Mouse (Mus musculus) megakaryocyte, embryonic 14.5 days (primary cell): ENCODE results near the gene Crocc. TPM values are rescaled to one million over a fixed set of nuclear protein-coding genes. Genes with fewer than 3 reads are reported as not detected.

Experiments
- H3K27me3 ChIP-seq: replicated peaks from 2 replicates; pipeline ENCODE3; 2012; ENCODE audit warnings: inconsistent platforms
- H3K36me3 ChIP-seq: replicated peaks from 2 replicates; pipeline ENCODE3; 2012; ENCODE audit warnings: low read length, inconsistent platforms, mixed read lengths
- H3K4me1 ChIP-seq: 2 replicates; pipeline ENCODE4 v1.6.1; 2012; ENCODE audit warnings: inconsistent platforms
- H3K4me3 ChIP-seq: replicated peaks from 2 replicates; pipeline ENCODE3; 2012; ENCODE audit warnings: moderate library complexity, mild to moderate bottlenecking, inconsistent platforms
- H3K9me3 ChIP-seq: 2 replicates; pipeline ENCODE4 v1.6.1; 2012; ENCODE audit warnings: inconsistent platforms
- FLI1 ChIP-seq: IDR thresholded peaks from 2 replicates; pipeline ENCODE4 v1.6.1; 2012; ENCODE audit warnings: low read length, inconsistent platforms, mixed read lengths
- GATA1 ChIP-seq: IDR thresholded peaks from 3 replicates; pipeline ENCODE4 v1.6.1; 2012; ENCODE audit warnings: mixed read lengths, low read length, inconsistent platforms, borderline replicate concordance
- polyA plus RNA-seq: library from polyadenylated mRNA; stranded (reverse); fragments of >175 nt; gene quantifications from 2 replicates; pipeline ENCODE4 v1.2.3, GENCODE M21; 2012; ENCODE audit warnings: low replicate concordance; ENCODE audit not compliant: insufficient read depth

Gene Crocc
- polyA plus RNA-seq, 1 experiment: 4.2 TPM

DNA sequence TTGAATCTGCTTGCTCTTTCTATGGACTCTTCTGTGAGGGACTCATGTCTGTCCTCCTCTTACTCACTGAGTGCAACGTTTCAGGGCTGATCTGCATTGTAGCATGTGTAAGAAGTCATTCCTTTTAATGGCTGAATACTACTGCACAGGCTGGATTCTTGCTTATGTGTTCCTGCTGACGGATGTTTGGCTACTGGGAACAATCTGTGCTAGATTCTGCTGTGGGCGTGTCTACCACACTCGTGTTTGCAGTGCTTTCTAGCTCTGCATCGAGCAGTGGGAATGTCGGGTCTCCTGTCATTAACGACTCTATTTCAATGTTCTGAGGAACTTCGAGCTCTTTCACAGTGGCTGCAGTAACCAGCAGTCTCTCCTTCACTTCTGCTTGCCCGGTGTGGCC is 36.3 kb downstream of the Crocc start:
- no peaks in the 10 kb centered on the region for H3K9me3 ChIP-seq
- peaks cover 27% of the 10 kb centered on the region for H3K27me3 ChIP-seq
- peaks cover 4% of the 10 kb centered on the region for H3K36me3 ChIP-seq
- H3K4me1 ChIP-seq: peaks cover 23% of the 10 kb centered on the region
- no peak overlapping the region for H3K4me3 ChIP-seq
- TF ChIP-seq FLI1 (no peak), GATA1 (no peak)

DNA sequence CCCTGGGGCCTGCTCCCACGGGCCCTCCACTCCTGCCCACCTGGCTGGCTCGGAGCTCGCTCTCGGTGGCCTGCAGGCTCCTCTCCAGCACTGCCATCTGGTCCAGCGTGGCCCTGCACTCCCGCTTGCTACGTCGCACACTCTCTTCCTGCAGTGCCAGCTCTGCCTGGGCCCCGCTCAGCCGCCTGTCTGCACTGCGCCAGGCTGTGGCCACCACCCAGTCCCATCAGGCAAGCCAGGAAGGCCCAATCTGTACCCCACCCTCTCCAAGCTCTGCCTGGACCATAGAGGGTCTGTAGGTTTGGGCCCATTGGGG is 38.8 kb downstream of the Crocc start:
- H3K9me3 ChIP-seq: no peaks in the 10 kb centered on the region
- no peak overlapping the region for H3K4me3 ChIP-seq
- H3K36me3 ChIP-seq: peaks cover 2% of the 10 kb centered on the region
- H3K27me3 ChIP-seq: peaks cover 39% of the 10 kb centered on the region
- peaks cover 23% of the 10 kb centered on the region for H3K4me1 ChIP-seq
- TF ChIP-seq GATA1 (no peak), FLI1 (no peak)

- Histone ChIP-seq H3K4me1 (peaks cover 27% of the 10 kb centered on the region), H3K27me3 (peaks cover 41% of the 10 kb centered on the region), H3K4me3 (no peak overlapping the region), H3K36me3 (peaks cover 2% of the 10 kb centered on the region), H3K9me3 (no peaks in the 10 kb centered on the region)
- TF ChIP-seq FLI1 (no peak), GATA1 (no peak)
Measured at GRCm38 (mm10) chr4:141020811-141021613, 39.3 kb downstream of the Crocc start.

DNA sequence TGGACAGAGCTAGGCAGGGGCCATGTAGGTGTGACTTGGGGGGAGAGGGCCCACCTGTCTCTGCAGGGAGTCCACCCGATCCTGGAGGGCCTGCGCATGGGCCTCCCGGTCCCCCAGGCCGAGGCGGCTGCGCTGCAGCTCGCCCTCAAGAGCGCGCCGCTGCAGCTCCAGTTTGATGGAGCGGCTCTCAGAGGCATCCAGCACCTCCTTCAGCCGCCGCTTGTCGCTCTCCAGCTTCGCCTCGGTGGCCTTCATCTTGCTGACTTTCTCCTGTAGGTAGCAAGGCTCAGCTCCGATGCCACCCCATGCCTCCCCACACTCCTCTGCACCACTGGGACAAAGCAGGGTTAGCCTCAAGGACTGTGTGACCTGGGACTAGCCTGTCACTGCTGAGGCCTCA is 40.1 kb downstream of the Crocc start:
- Histone ChIP-seq H3K27me3 (peaks cover 43% of the 10 kb centered on the region), H3K4me3 (no peak overlapping the region), H3K36me3 (peaks cover 2% of the 10 kb centered on the region), H3K9me3 (no peaks in the 10 kb centered on the region), H3K4me1 (peaks cover 30% of the 10 kb centered on the region)
- TF ChIP-seq GATA1 (no peak), FLI1 (no peak)

DNA sequence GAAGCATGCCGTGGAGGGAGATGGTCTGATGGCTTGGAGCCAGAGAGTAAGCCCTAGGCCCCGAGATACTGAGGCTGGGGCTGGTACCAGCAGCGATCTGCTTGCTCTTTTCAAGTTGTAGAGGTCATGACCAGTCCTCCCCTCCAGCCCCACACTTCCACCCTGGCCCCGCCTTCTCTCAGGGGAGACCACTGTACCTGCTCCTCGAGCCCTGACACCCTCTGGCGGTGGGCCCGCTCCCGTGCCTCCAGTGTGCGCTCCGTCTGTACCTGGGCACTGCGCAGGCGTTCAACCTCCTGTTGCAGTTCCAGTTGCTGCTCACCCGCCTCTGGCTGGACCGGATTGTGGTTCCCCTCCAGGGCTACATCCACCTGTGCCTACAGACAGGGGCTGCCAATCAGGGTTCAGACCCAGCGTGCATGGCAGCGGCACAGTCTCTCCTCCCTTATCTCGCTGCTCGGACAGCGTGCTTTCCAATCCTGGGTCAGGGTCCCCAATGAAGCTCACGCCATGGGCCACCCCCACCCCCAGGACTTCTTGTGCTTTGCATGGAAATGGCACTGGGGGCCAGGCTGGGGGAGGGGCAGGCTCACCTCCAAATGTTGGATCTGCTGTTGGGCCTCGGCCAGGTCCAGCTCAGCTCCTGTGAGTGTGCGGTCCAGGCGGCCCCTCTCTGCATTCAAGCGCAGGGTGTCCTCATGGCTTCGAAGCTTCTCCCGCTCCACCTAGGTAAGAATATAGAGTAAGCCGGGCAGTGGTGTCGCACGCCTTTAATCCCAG is 42.5 kb downstream of the Crocc start:
- TF ChIP-seq GATA1 (no peak), FLI1 (no peak)
- H3K9me3 ChIP-seq: no peaks in the 10 kb centered on the region
- peaks cover 2% of the 10 kb centered on the region for H3K36me3 ChIP-seq
- H3K4me3 ChIP-seq: no peak overlapping the region
- peaks cover 56% of the 10 kb centered on the region for H3K27me3 ChIP-seq
- peaks cover 20% of the 10 kb centered on the region for H3K4me1 ChIP-seq

- peaks cover 23% of the 10 kb centered on the region for H3K4me1 ChIP-seq
- TF ChIP-seq FLI1: no peak
- no peak for TF ChIP-seq GATA1
- H3K4me3 ChIP-seq: peak overlapping the region; percentile 9
- peaks cover under 1% of the 10 kb centered on the region for H3K36me3 ChIP-seq
- H3K9me3 ChIP-seq: no peaks in the 10 kb centered on the region
- H3K27me3 ChIP-seq: peaks cover 62% of the 10 kb centered on the region
Measured at GRCm38 (mm10) chr4:141016311-141016710, 44.0 kb downstream of the Crocc start.

DNA sequence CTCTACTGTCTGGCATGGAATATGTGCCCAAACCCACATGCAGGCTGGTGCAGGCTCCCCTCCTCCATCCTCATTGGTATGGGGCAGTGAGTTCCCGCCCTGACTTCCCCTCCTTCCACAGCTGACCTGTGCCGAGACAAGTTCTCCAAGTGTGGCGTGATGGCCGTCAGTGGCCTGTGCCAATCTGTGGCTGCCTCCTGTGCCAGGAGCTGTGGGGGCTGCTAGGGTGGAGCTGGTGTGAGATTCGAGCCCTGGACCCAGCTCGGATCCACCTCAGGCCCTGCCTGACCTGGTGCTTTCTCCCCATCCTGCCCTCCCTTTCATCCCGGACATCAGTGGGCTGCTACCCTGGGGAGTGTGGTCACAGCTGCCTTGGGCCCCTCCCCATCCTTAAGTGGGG is 45.0 kb downstream of the Crocc start:
- TF ChIP-seq GATA1: no peak
- no peak for TF ChIP-seq FLI1
- Histone ChIP-seq H3K4me1 (peaks cover 26% of the 10 kb centered on the region), H3K9me3 (no peaks in the 10 kb centered on the region), H3K36me3 (no peaks in the 10 kb centered on the region), H3K4me3 (no peak overlapping the region), H3K27me3 (peaks cover 70% of the 10 kb centered on the region)

DNA sequence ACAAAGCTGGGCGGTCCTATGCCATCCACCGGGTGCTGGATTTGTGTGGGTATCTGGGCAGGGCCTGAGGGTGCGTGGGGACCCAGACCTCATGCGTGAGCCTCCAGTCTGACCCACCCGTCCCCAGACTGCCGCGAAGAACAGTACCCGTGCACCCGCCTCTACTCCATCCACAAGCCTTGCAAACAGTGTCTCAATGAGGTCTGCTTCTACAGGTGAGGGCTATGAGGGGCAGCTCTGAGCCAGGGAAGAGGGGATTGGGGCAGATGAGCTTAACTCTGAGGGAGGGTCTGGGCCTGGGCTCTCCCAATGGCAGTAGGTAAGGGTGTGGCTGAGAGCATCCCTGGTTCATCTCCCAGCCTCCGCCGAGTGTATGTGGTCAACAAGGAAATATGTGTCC is 45.5 kb downstream of the Crocc start:
- peaks cover 72% of the 10 kb centered on the region for H3K27me3 ChIP-seq
- no peak overlapping the region for H3K4me3 ChIP-seq
- H3K36me3 ChIP-seq: no peaks in the 10 kb centered on the region
- peaks cover 31% of the 10 kb centered on the region for H3K4me1 ChIP-seq
- TF ChIP-seq FLI1: no peak
- TF ChIP-seq GATA1: no peak
- no peaks in the 10 kb centered on the region for H3K9me3 ChIP-seq

GRCm38 (mm10) chr4:141014114-141014513 is 46.2 kb downstream of the Crocc start:
- no peak overlapping the region for H3K4me3 ChIP-seq
- H3K36me3 ChIP-seq: no peaks in the 10 kb centered on the region
- peaks cover 32% of the 10 kb centered on the region for H3K4me1 ChIP-seq
- no peaks in the 10 kb centered on the region for H3K9me3 ChIP-seq
- TF ChIP-seq FLI1 (no peak), GATA1 (no peak)
- H3K27me3 ChIP-seq: peaks cover 66% of the 10 kb centered on the region

- H3K4me3 ChIP-seq: no peak overlapping the region
- H3K27me3 ChIP-seq: peaks cover 55% of the 10 kb centered on the region
Measured at GRCm38 (mm10) chr4:141012558-141012957, 47.8 kb downstream of the Crocc start.

More at GRCm38 (mm10) chr4:141012558-141012957, 47.8 kb downstream of the Crocc start:
- H3K9me3 ChIP-seq: no peaks in the 10 kb centered on the region
- TF ChIP-seq FLI1 (no peak), GATA1 (no peak)
- H3K36me3 ChIP-seq: peaks cover 14% of the 10 kb centered on the region
- H3K4me1 ChIP-seq: peaks cover 46% of the 10 kb centered on the region
